Mouse (Mus musculus): ENCODE results near the gene Gm340. TPM values are rescaled to one million over a fixed set of nuclear protein-coding genes. Genes with fewer than 3 reads are reported as not detected.

Gm340 gene
- polyA plus RNA-seq, 1 experiment from 2014 or later = 1.1 TPM

Small RNA genes within 50 kb of the gene (microRNA-seq; reads per million reads assigned to microRNA genes)
- gene Mir8091 = 1.0 reads per million

Other genes starting within 250 kb of the Gm340 start
- 11.3 and 14.3 TPM in 2 replicates for gene Pik3ap1, start 197.3 kb upstream of the Gm340 start, polyA plus RNA-seq (2015; fragmentation: Nextera tagmentation; extraction: Ambion mirVana)
- gene Lcor, start 99.7 kb upstream of the Gm340 start, polyA plus RNA-seq (2015; fragmentation: Nextera tagmentation; extraction: Ambion mirVana) = 6.3 and 6.4 TPM in 2 replicates
- gene Slit1, start 161.3 kb downstream of the Gm340 start, polyA plus RNA-seq (2015; fragmentation: Nextera tagmentation; extraction: Ambion mirVana) = 0.05 TPM in 2 replicates
- gene Arhgap19, start 219.7 kb downstream of the Gm340 start, polyA plus RNA-seq (2015; fragmentation: Nextera tagmentation; extraction: Ambion mirVana) = 26.6 and 29.4 TPM in 2 replicates
- 8.5 and 9.1 TPM in 2 replicates for gene Frat1, start 247.6 kb downstream of the Gm340 start, polyA plus RNA-seq (2015; fragmentation: Nextera tagmentation; extraction: Ambion mirVana)